Mouse (Mus musculus): ENCODE measurements around the gene Tsr1.

GRCm38 (mm10) chr11:74897678-74898516 is at the start of gene Tsr1:
- TF ChIP-seq CTCF (conservative IDR thresholded peaks at IDR 0.05; ENCODE audit: low read length) (no peak), NANOG (IDR thresholded peaks at IDR 0.05; ENCODE audit: borderline replicate concordance, low read length) (no peak), POU5F1 (IDR thresholded peaks at IDR 0.05; ENCODE audit: borderline replicate concordance, low read length) (no peak)

Data from E14TG2a.4 (cell line).